Mouse (Mus musculus) thymus, adult 2 months (tissue): ENCODE data around the gene Ntmt1. TPM values are rescaled to one million over a fixed set of nuclear protein-coding genes. Genes with fewer than 3 reads are reported as not detected.

Source experiments
- DNase-seq: peaks from one replicate; pipeline ENCODE4 v3.0.0; 2021
- H3K27ac ChIP-seq: fragments of 200-500 bp; 2 replicates; pipeline ENCODE4 v1.5.1; 2012; ENCODE audit warnings: low read length, control low read depth; ENCODE audit not compliant: control insufficient read depth, insufficient read depth
- H3K27me3 ChIP-seq: fragments of 200-500 bp; 2 replicates; pipeline ENCODE4 v1.6.1; 2012; ENCODE audit warnings: mild to moderate bottlenecking, low read length, moderate library complexity, mixed read lengths; ENCODE audit not compliant: control insufficient read depth, insufficient read depth
- H3K36me3 ChIP-seq: fragments of 200-500 bp; 2 replicates; pipeline ENCODE4 v1.6.1; 2012; ENCODE audit warnings: mild to moderate bottlenecking, low read length, moderate library complexity; ENCODE audit not compliant: control insufficient read depth, insufficient read depth
- H3K4me1 ChIP-seq: fragments of 200-500 bp; replicated peaks from 2 replicates; pipeline ENCODE4 v1.6.1; 2012; ENCODE audit warnings: low read length; ENCODE audit not compliant: control insufficient read depth, insufficient read depth
- H3K4me3 ChIP-seq: fragments of 200-500 bp; 2 replicates; pipeline ENCODE4 v1.5.1; 2012; ENCODE audit warnings: mild to moderate bottlenecking, low read length, control low read depth, moderate library complexity; ENCODE audit not compliant: control insufficient read depth, insufficient read depth
- CTCF ChIP-seq: fragments of 200-500 bp; IDR thresholded peaks from 2 replicates; pipeline ENCODE4 v1.5.1; 2012; ENCODE audit warnings: mild to moderate bottlenecking, control low read depth, low read length, moderate library complexity, borderline replicate concordance; ENCODE audit not compliant: control insufficient read depth, poor library complexity, insufficient read depth; ENCODE audit errors: extremely low read depth
- POLR2A ChIP-seq: fragments of 200-500 bp; IDR thresholded peaks from 2 replicates; pipeline ENCODE4 v1.6.1; 2012; ENCODE audit warnings: mild to moderate bottlenecking, low read length, control low read depth, moderate library complexity; ENCODE audit not compliant: control insufficient read depth, poor library complexity, insufficient read depth; ENCODE audit errors: extremely low read depth
- WGBS: fragments of 180-500 bp; shearing (Covaris S2); methylation state at CpG from one replicate; pipeline ENCODE4 v1.1.7; 2018; 5-methylcytosine and 5-hydroxymethylcytosine counted together
- polyA plus RNA-seq: library from polyadenylated mRNA; depleted of rRNA; stranded (reverse); fragments of >200 nt; gene quantifications from 2 replicates; pipeline ENCODE4 v1.2.3, GENCODE M21; 2012; rRNA removed

Gene Ntmt1
- 30.5 and 33.9 TPM in 2 replicates for polyA plus RNA-seq

GRCm38 (mm10) chr2:30807648-30808295 is at the start of gene Ntmt1:
Gene Ntmt1 (plus strand): TSS chr2:30807826.
- H3K27me3 ChIP-seq, result no peaks in the 10 kb centered on the region
- under 1% methylated on average over 44 of the region's 44 CpGs for WGBS
- H3K4me1 ChIP-seq, result peaks cover 15% of the 10 kb centered on the region
- peak within 1 kb of the TSS; percentile 67 for H3K4me3 ChIP-seq
- peak; percentile 99 for DNase-seq
- peak; percentile 63; the same call in 1 of the 2 replicates for TF ChIP-seq POLR2A
- TF ChIP-seq CTCF, result peak; percentile 46; the same call in 1 of the 2 replicates
- H3K36me3 ChIP-seq, result no peaks in the 10 kb centered on the region
- no peak within 1 kb of the TSS for H3K27ac ChIP-seq

GRCm38 (mm10) chr2:30758341-30759087 is 49.1 kb upstream of the Ntmt1 start:
- Histone ChIP-seq H3K36me3 (no peaks in the 10 kb centered on the region), H3K27me3 (no peaks in the 10 kb centered on the region), H3K4me1 (no peaks in the 10 kb centered on the region), H3K4me3 (no peak overlapping the region), H3K27ac (no peak overlapping the region)
- DNase-seq, result no peak
- no peak for TF ChIP-seq CTCF
- TF ChIP-seq POLR2A, result no peak
- 58% methylated on average over 17 of the region's 17 CpGs for WGBS

GRCm38 (mm10) chr2:30759088-30759374 is 48.6 kb upstream of the Ntmt1 start:
- no peaks in the 10 kb centered on the region for H3K27me3 ChIP-seq
- WGBS, result 89% methylated on average over 4 of the region's 4 CpGs

GRCm38 (mm10) chr2:30759442-30759841 is 48.2 kb upstream of the Ntmt1 start:
- DNase-seq, result no peak
- Histone ChIP-seq H3K27me3 (no peaks in the 10 kb centered on the region), H3K27ac (no peak overlapping the region), H3K4me1 (no peaks in the 10 kb centered on the region), H3K36me3 (no peaks in the 10 kb centered on the region), H3K4me3 (no peak overlapping the region)
- WGBS, result 96% methylated on average over 4 of the region's 4 CpGs
- TF ChIP-seq POLR2A (no peak), CTCF (no peak)

More at GRCm38 (mm10) chr2:30759088-30759374, 48.6 kb upstream of the Ntmt1 start:
- Histone ChIP-seq H3K36me3 (no peaks in the 10 kb centered on the region), H3K4me3 (no peak overlapping the region), H3K4me1 (no peaks in the 10 kb centered on the region), H3K27ac (no peak overlapping the region)
- DNase-seq, result no peak
- TF ChIP-seq CTCF (no peak), POLR2A (no peak)

- Histone ChIP-seq H3K27me3 (no peaks in the 10 kb centered on the region), H3K36me3 (no peaks in the 10 kb centered on the region), H3K27ac (no peak overlapping the region), H3K4me3 (no peak overlapping the region), H3K4me1 (no peaks in the 10 kb centered on the region)
- no peak for DNase-seq
- TF ChIP-seq CTCF (no peak), POLR2A (no peak)
- WGBS, result 92% methylated on average over 10 of the region's 10 CpGs
These were observed 47.6 kb upstream of the Ntmt1 start for GRCm38 (mm10) chr2:30759858-30760547.

- H3K27ac ChIP-seq, result no peak overlapping the region
- 96% methylated on average over 6 of the region's 6 CpGs for WGBS
- no peaks in the 10 kb centered on the region for H3K36me3 ChIP-seq
- H3K4me3 ChIP-seq, result no peak overlapping the region
- DNase-seq, result no peak
- H3K27me3 ChIP-seq, result no peaks in the 10 kb centered on the region
- TF ChIP-seq POLR2A (no peak), CTCF (no peak)
- H3K4me1 ChIP-seq, result no peaks in the 10 kb centered on the region
These were observed 46.9 kb upstream of the Ntmt1 start for GRCm38 (mm10) chr2:30760706-30761105.
